Mouse (Mus musculus) lung, postnatal 10 days (tissue): ENCODE data around the gene Gpr83.

Source experiments
- DNase-seq: peaks from one replicate; pipeline ENCODE4 v3.0.0; 2021

Gpr83 gene

DNA sequence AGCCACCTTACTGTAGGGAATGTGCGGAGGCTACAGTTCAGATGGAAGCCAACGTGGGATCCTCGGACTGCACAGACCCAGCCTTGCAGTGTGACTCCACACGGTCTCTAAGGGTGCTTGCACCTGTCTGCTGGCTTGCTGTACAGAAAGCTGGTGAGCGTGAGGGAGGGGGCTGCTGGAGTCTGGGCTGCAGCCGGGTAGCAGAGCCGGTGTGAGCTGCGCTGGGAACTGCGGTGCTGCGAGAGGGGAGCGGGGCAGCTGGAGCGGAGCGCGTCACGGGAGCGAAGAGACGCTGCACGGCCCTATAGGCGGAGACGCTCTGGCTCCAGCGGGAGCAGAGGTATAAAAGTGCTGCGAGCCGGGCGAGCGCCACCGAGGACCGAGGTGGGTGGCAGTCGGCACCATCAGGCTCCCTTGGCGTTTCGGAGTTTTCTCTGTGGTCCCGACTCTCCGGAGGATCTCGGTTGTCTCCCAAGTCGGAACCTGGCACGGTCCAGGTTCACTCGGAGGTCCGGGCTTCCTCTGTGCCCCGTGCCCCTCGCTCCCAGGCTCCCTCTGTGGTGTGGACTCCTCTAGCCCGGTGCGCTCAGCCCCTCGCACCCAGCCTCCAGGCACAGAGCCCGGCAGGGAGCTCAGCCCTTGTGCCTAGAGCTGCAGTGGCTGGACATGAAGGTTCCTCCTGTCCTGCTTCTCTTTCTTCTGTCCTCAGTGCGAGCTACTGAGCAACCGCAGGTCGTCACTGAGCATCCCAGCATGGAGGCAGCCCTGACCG is at the start of gene Gpr83:
Gpr83 (plus strand) TSS at position 343 of the 772 bp plus-strand sequence.
- DNase-seq, result peak; percentile 5

DNA sequence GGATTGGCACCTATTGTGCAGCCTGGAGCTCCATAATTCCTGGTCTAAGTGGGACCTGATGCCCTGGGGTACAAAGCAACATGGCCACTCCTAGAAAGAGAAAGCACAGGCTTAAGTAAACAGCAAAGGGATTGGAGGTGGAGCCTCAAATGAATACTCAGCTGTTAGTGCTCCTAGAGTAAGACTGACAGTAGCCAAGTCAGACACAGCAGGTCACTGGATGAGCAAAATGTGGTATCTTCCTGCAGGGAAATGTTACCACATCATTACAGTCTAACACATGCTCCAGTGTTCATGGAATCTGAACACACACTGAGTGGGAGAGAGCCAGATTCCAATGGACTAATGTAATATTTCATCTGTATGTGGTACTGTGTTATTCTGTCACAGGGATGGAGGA is 38.6 kb upstream of the Gpr83 start:
- DNase-seq, result no peak

GRCm38 (mm10) chr9:14824840-14825239 is 35.2 kb upstream of the Gpr83 start:
- DNase-seq, result no peak

GRCm38 (mm10) chr9:14827875-14828274 is 32.1 kb upstream of the Gpr83 start:
- peak; percentile 20 for DNase-seq

GRCm38 (mm10) chr9:14832046-14832445 is 28.0 kb upstream of the Gpr83 start:
- DNase-seq, result no peak

- DNase-seq, result no peak
These were observed 24.5 kb upstream of the Gpr83 start for GRCm38 (mm10) chr9:14835335-14836075.

DNA sequence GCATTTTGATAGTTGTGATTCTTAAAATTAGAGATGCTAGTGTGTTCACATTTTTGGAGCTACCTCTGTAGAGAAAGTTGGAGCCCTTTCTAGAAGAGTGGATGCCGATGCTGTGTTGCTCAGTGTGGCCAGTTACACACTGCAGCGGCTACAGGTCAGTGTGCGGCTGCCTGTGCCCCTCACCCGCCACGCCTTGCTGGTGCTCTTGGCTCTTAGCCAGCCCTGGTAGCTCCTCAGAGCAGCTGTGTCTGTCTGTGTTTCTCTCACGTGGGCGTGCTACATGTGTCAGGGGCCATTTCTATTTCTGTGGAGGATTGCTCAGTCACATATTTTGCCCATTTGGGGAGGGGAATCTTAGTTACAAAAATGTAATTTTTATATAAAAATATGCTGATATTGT is 20.5 kb upstream of the Gpr83 start:
- DNase-seq, result peak; percentile 47

DNA sequence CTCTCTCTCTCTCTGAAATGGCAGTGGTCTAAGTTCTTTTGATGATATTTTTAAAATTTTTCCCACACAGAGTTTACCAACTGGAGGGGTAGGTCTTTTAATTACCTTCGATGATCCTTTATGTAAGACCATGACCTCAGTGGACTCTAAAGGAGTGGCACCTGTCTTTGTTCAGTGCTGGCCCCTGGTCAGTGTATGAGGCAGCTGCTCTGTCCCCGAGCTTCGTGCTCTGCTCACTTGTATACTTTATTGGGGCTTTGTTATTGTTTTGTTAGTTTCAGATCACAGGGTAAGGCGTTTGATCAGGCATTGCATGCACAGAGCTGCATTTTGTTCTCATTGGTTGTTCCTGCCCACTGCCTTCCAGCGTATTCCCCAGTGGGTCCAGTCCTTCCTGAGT is 20.0 kb upstream of the Gpr83 start:
- no peak for DNase-seq

DNA sequence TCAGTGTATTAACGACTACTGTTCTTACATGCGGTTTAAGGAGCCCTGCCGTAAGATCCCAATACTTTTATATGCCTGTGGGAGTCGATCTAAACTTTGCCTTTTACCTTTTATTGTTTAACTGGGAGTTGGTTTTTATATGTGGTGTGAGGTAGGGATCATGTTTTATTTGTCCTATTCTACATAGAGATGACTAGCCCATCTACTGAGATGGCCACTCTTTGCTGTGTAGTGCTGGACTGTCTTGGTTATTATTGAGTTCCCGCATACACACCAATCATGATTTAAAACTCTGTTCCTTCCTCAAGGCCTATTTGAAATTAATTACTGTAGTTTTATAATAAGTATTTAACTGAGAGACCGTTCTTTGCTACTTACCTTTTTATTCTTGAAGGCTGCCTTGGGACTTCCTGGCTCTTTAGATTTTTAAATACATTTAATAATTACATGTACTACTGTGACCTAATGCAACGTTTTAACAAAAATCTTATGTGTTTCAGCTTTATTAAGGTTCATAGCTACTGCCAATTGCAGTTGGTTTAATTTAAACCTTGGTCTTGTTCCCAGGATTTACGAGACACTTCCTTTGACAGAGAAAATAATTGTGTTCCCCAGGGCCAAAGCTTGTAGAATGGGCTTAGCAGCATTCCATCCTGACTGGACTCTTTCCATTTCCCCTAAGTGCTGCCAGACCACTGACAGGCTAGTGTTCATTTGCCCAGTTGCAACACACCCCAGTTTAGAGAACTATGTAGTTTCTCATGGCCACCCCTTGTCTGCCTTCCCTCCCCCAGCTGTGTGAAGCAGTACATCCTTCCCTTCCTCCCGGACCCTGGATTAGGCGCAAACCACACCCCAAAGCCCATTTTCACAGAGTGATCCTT is 17.9 kb upstream of the Gpr83 start:
- DNase-seq, result peak; percentile 77

DNA sequence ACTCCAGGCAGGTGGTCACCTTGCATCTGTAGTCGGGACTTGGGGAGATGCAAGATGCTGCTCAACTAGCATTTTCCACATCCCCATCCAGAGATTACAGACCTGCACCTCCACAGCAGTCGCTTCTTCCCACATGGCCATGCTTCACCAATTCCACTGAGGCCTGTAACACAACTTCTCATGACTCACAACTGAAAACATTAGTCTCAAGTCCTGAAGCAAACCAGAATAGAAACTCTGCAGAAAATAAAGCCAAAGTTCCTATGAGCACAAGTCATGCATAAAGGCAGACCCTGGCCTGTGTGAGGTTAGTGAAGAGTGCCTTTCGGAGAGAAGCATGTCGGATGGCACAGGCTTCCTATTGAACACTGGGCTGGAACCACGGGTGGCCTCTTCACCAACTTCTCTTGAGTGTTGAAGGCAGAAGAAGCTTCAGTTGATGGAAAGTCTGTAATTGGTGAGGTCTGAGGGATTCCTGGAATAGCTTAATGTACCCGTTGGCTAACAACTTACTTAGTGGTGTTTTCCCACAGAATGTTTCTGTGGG is 16.6 kb upstream of the Gpr83 start:
- no peak for DNase-seq

DNA sequence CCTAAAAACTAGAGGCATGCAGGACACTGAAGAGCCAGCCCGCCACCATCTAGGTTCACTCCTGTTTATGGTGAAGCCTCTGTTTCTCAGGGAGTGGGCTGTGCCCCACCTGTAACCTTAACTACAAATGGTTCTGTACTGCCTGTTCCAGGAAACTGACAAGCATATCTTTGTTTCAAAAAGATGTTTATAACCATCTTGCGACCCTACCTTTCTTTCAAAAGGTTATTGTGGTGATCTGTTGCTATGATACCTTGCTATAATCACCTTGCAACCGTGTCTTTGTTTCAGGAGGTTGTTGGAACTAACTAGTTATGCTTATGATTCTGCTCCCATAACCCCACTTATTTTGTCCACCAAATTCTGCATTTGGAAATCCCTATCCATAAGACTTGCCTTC is 16.1 kb upstream of the Gpr83 start:
- no peak for DNase-seq

DNA sequence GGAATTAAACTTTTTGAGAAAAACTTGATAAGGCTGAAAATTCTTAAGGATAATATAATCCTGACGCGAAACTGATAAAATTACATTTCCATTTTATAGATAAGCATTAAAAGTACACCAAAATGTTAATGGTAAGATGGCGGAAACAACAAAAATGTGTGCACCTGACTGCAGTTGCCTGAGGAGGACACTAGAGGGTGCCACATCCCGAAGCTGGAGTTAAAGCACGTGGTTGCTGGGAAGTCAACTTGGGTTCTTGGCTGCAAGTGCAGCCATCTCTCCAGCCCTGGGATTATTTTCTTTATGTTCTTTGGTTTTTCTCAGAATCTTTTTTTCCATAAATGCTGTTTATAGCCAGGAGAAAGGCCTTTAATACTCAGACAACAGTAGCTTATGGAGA is 13.6 kb upstream of the Gpr83 start:
- no peak for DNase-seq

DNA sequence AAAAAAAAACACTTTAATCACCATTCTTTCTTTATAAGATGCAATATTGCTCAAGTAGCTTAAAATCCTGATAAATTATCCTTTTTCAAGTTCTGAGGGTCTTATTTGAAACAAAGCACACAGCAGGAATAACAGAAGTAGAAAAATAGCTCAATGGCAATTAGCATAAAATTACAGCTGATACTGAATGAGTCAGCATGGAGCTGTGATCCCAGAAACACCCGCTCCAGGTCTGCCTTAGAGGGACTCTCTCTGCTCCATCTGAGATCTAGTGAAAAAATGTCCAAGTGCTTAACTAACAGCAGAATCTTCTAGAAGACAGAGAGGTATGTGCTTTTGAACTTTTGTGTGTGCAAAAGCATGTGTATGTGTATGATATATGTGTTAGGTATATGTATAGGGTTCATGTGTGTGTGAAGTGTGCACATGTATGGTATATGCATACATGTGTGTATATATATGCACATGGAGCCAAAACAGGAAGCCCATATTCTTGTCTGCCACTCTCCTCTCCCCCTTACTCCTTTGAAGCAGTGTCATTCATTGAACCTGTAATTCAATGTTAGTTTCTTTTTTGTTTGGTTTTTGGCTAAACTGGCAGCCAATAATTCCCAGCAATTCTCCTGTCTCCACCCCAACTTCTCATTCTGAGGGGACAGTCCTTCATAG is 11.6 kb upstream of the Gpr83 start:
- no peak for DNase-seq

DNA sequence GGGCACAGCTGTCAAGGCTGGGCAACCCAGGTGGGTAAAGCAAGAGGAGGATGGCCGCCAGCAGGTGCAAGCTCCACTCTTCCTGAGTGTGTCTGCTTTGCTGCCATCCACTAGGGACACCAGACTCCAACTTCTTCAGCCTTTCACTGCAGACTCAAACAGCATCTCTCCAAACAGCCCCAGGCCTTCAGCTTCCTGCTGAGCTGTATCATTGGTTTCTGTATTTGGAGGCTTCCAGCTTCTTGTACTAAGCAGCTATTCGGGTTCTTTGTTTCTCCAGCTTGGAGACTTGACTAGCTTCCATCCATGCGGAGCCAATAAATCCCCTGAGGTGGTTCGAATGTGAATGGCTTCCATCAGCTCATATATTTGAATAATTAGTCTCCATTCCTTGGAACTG is 5.4 kb upstream of the Gpr83 start:
- no peak for DNase-seq

GRCm38 (mm10) chr9:14856922-14857654 is 2.9 kb upstream of the Gpr83 start:
- DNase-seq, result no peak

DNA sequence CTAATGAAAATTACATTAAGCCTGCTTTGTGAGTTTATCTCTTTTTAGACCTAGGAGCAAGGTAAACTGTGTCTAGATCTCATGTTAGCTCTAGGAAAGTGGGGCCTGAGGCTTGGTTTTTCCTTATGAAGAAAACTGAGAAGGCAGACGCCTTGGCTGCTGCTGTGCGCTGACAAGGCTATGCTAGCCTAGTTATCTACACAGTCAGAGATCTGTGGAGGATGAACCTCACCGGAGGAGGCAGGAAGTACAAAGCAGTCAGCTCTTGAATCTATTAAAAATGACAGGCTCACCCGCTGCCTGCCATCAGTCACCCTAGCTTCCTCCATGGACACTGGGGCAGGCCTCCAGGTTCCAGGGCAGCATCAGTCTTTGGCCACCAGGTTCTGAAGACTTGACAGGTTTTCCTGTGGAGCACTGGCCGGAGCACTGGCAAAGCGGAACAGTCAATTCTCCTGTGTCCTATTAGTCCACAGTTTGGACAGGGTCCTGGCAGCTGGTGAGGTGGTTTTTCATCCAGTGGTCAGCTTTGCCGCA is 1.8 kb upstream of the Gpr83 start:
- DNase-seq, result no peak

DNA sequence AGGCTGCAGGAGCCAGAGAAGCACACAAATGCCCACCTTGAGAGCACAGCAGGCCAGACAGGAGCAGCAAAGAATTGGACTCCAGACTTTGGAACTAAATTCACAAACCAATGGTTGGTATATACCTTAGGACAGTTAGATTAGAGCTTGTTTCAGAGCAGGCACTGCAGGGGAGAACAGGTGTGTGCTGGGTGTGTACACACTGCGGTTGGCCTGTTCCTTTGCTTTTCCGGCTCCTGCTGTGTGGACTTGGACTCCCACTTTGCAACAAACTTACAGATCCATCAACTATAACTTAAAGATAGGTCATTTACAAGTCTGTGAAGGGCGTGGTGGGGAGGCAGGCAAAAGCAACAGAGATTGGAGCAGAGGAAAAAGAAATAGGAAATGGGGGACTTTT is 1.2 kb upstream of the Gpr83 start:
- DNase-seq, result no peak

GRCm38 (mm10) chr9:14863126-14863525 is 3.1 kb downstream of the Gpr83 start:
- no peak for DNase-seq

GRCm38 (mm10) chr9:14864726-14865125 is 4.7 kb downstream of the Gpr83 start:
- DNase-seq, result no peak

DNA sequence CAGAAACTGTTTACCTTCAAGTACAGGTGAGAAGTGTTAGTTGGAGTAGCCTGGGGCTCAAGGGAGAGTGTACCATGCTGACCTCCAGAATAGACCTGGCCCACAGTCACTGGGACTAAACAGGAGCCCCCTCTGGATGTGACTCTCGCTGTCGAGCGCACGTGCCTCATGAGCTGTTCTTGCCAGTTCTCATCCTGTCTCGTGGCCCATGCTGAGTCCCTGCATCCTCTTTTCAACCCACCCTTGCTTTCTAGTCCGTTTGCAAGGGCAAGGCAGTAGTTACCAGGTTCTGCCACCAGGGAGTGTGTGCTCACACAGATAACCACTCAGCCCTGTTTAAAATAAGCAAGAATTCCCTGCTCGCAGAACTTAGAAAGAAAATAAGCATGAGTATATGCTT is 6.9 kb downstream of the Gpr83 start:
- DNase-seq, result peak; percentile 72

GRCm38 (mm10) chr9:14868326-14868725 is 8.3 kb downstream of the Gpr83 start:
- no peak for DNase-seq

DNA sequence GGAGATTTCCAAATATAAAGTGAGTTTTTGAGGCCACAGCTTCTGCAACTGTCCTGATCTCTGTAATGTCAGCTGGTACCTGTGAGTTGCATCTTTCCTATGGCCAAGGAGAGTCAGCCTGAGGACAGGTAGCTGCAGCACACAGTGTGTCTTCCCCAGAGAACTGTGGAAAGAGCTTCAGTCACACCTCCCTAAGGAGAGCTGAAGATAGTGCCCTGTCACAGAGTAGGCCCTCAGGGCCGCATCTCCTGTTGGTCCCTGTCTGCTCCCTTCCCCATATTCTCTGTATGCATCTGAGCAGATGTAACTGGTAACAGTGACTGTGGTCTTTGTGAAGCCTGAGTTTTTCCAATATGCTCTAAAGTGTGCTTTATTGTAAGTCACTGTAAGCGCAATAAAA is 10.4 kb downstream of the Gpr83 start:
- no peak for DNase-seq
